ENCODE assay signal across 8 mouse cellular contexts in genomic region chrX:73673968-73674661, GRCm38 (mm10). TPM values are rescaled to one million over a fixed set of nuclear protein-coding genes. Genes with fewer than 3 reads are reported as not detected.
DNase-seq lines count a peak whose midpoint lies in the region; ATAC-seq lines count a peak whose summit lies in the region.

No protein-coding gene starts in this region.

- H3K27me3 ChIP-seq in forebrain, embryonic 12.5 days = no peaks in the 10 kb centered on the region
- H3K27me3 ChIP-seq in hindbrain, embryonic 14.5 days (ENCODE audit: control insufficient read depth, insufficient read depth, low read length) = no peaks in the 10 kb centered on the region
- peaks cover 25% of the 10 kb centered on the region for H3K27me3 ChIP-seq in limb, embryonic 12.5 days
- no peaks in the 10 kb centered on the region for H3K27me3 ChIP-seq in neural tube, embryonic 12.5 days (replicated peaks)

- peak; percentile 59 for ATAC-seq in forebrain, embryonic 12.5 days (ENCODE audit: low FRiP score)
- peak; percentile 38 for ATAC-seq in hindbrain, embryonic 14.5 days (ENCODE audit: low FRiP score)
- no peak for ATAC-seq in limb, embryonic 12.5 days (ENCODE audit: insufficient number of reproducible peaks, insufficient read depth, low FRiP score, low TSS enrichment, low read depth)
- ATAC-seq in neural tube, embryonic 12.5 days (ENCODE audit: low FRiP score, low read depth) = peak; percentile 39

- H3K36me3 ChIP-seq in forebrain, embryonic 12.5 days (replicated peaks) = peaks cover 16% of the 10 kb centered on the region
- peaks cover 14% of the 10 kb centered on the region; the same call in 1 of the 2 replicates for H3K36me3 ChIP-seq in hindbrain, embryonic 14.5 days (replicated peaks; ENCODE audit: control insufficient read depth, insufficient read depth)
- H3K36me3 ChIP-seq in limb, embryonic 12.5 days = peaks cover 27% of the 10 kb centered on the region; the same call in 1 of the 2 replicates
- no peaks in the 10 kb centered on the region; the same call in none of the 2 replicates for H3K36me3 ChIP-seq in neural tube, embryonic 12.5 days

- 0 out of 2 replicates have a peak overlapping the region, but pooled peaks have one; percentile 46 for H3K27ac ChIP-seq in forebrain, embryonic 12.5 days
- H3K27ac ChIP-seq in hindbrain, embryonic 14.5 days = peak overlapping the region; percentile 43; the same call in 1 of the 2 replicates
- no peak overlapping the region for H3K27ac ChIP-seq in limb, embryonic 12.5 days
- H3K27ac ChIP-seq in neural tube, embryonic 12.5 days = no peak overlapping the region

- H3K9ac ChIP-seq in forebrain, embryonic 12.5 days = peak overlapping the region; percentile 79
- H3K9ac ChIP-seq in hindbrain, embryonic 14.5 days = peak overlapping the region; percentile 75
- peak overlapping the region; percentile 82 for H3K9ac ChIP-seq in limb, embryonic 12.5 days (replicated peaks)
- H3K9ac ChIP-seq in neural tube, embryonic 12.5 days = peak overlapping the region; percentile 80

- no peaks in the 10 kb centered on the region for H3K9me3 ChIP-seq in forebrain, embryonic 12.5 days
- H3K9me3 ChIP-seq in hindbrain, embryonic 14.5 days (ENCODE audit: control insufficient read depth, low read length) = no peaks in the 10 kb centered on the region
- no peaks in the 10 kb centered on the region for H3K9me3 ChIP-seq in limb, embryonic 12.5 days
- H3K9me3 ChIP-seq in neural tube, embryonic 12.5 days = no peaks in the 10 kb centered on the region

- WGBS in forebrain, embryonic 12.5 days = 20% methylated on average over 20 of the region's 20 CpGs
- 31% methylated on average over 18 of the region's 20 CpGs for WGBS in hindbrain, embryonic 14.5 days
- 14% methylated on average over 20 of the region's 20 CpGs for WGBS in limb, embryonic 12.5 days
- WGBS in neural tube, embryonic 12.5 days = 29% methylated on average over 20 of the region's 20 CpGs

- peak overlapping the region; percentile 63 for H3K4me2 ChIP-seq in forebrain, embryonic 12.5 days
- peak overlapping the region; percentile 71 for H3K4me2 ChIP-seq in hindbrain, embryonic 14.5 days (replicated peaks)
- peak overlapping the region; percentile 70 for H3K4me2 ChIP-seq in limb, embryonic 12.5 days
- H3K4me2 ChIP-seq in neural tube, embryonic 12.5 days (replicated peaks) = peak overlapping the region; percentile 67

- peaks cover 17% of the 10 kb centered on the region for H3K4me1 ChIP-seq in forebrain, embryonic 12.5 days
- H3K4me1 ChIP-seq in hindbrain, embryonic 14.5 days (replicated peaks; ENCODE audit: control insufficient read depth, insufficient read depth, low read length) = peaks cover 14% of the 10 kb centered on the region
- peaks cover 7% of the 10 kb centered on the region; the same call in 1 of the 2 replicates for H3K4me1 ChIP-seq in limb, embryonic 12.5 days (replicated peaks)
- H3K4me1 ChIP-seq in neural tube, embryonic 12.5 days = peaks cover 20% of the 10 kb centered on the region

- peak; percentile 62 for DNase-seq in cerebellum, adult 11-12 months
- no peak for DNase-seq in cerebellum, postnatal 4 days (ENCODE audit: low spot score in 2 of 2)
- peak; percentile 65 for DNase-seq in NIH3T3 (ENCODE audit: low read depth)
- DNase-seq in hindbrain, embryonic 14.5 days (ENCODE audit: low spot score) = no peak
- no peak for DNase-seq in frontal cortex, postnatal 36 days (ENCODE audit: low spot score in 2 of 2)

- H3K4me3 ChIP-seq in forebrain, embryonic 12.5 days (replicated peaks) = peak overlapping the region; percentile 63
- peak overlapping the region; percentile 62 for H3K4me3 ChIP-seq in hindbrain, embryonic 14.5 days (replicated peaks; ENCODE audit: low read length)
- H3K4me3 ChIP-seq in limb, embryonic 12.5 days (replicated peaks) = peak overlapping the region; percentile 62
- H3K4me3 ChIP-seq in neural tube, embryonic 12.5 days = peak overlapping the region; percentile 57

RNA-seq across cellular contexts. Expression of gene Slc6a8, which starts 1.2 kb away (rescaled TPM):
- 7.5 and 8.0 TPM in 2 replicates for polyA plus RNA-seq in forebrain, embryonic 12.5 days (2016; fragmentation: Nextera tagmentation; extraction: Ambion mirVana)
- polyA plus RNA-seq in hindbrain, embryonic 14.5 days (2014; fragmentation: Nextera tagmentation; extraction: Ambion mirVana) = 7.9 and 8.2 TPM in 2 replicates
- polyA plus RNA-seq in limb, embryonic 12.5 days (2016; fragmentation: Nextera tagmentation; extraction: Ambion mirVana) = 7.3 and 7.6 TPM in 2 replicates
- 6.7 and 7.9 TPM in 2 replicates for polyA plus RNA-seq in neural tube, embryonic 12.5 days (2016; fragmentation: Nextera tagmentation; extraction: Ambion mirVana)

RNA-seq across cellular contexts. Expression of gene Pnck, which starts 14.2 kb away (rescaled TPM):
- 31.2 and 32.1 TPM in 2 replicates for polyA plus RNA-seq in forebrain, embryonic 12.5 days (2016; fragmentation: Nextera tagmentation; extraction: Ambion mirVana)
- 154 and 160 TPM in 2 replicates for polyA plus RNA-seq in hindbrain, embryonic 14.5 days (2014; fragmentation: Nextera tagmentation; extraction: Ambion mirVana)
- polyA plus RNA-seq in limb, embryonic 12.5 days (2016; fragmentation: Nextera tagmentation; extraction: Ambion mirVana) = 18.0 and 19.3 TPM in 2 replicates
- polyA plus RNA-seq in neural tube, embryonic 12.5 days (2016; fragmentation: Nextera tagmentation; extraction: Ambion mirVana) = 35.2 and 37.8 TPM in 2 replicates

RNA-seq across cellular contexts. Expression of gene Dusp9, which starts 34.9 kb away (rescaled TPM):
- polyA plus RNA-seq in forebrain, embryonic 12.5 days (2016; fragmentation: Nextera tagmentation; extraction: Ambion mirVana) = 3.7 and 5.4 TPM in 2 replicates
- 0.25 and 0.39 TPM in 2 replicates for polyA plus RNA-seq in hindbrain, embryonic 14.5 days (2014; fragmentation: Nextera tagmentation; extraction: Ambion mirVana)
- 45.7 and 51.6 TPM in 2 replicates for polyA plus RNA-seq in limb, embryonic 12.5 days (2016; fragmentation: Nextera tagmentation; extraction: Ambion mirVana)
- polyA plus RNA-seq in neural tube, embryonic 12.5 days (2016; fragmentation: Nextera tagmentation; extraction: Ambion mirVana) = 5.2 and 6.4 TPM in 2 replicates

RNA-seq across cellular contexts. Expression of gene Bcap31, which starts 41.9 kb away (rescaled TPM):
- 105 and 117 TPM in 2 replicates for polyA plus RNA-seq in forebrain, embryonic 12.5 days (2016; fragmentation: Nextera tagmentation; extraction: Ambion mirVana)
- 135 and 141 TPM in 2 replicates for polyA plus RNA-seq in hindbrain, embryonic 14.5 days (2014; fragmentation: Nextera tagmentation; extraction: Ambion mirVana)
- polyA plus RNA-seq in limb, embryonic 12.5 days (2016; fragmentation: Nextera tagmentation; extraction: Ambion mirVana) = 154 and 167 TPM in 2 replicates
- polyA plus RNA-seq in neural tube, embryonic 12.5 days (2016; fragmentation: Nextera tagmentation; extraction: Ambion mirVana) = 124 and 129 TPM in 2 replicates

RNA-seq across cellular contexts. Expression of gene Abcd1, which starts 42.3 kb away (rescaled TPM):
- polyA plus RNA-seq in forebrain, embryonic 12.5 days (2016; fragmentation: Nextera tagmentation; extraction: Ambion mirVana) = 9.2 and 10.4 TPM in 2 replicates
- 8.3 and 10.2 TPM in 2 replicates for polyA plus RNA-seq in hindbrain, embryonic 14.5 days (2014; fragmentation: Nextera tagmentation; extraction: Ambion mirVana)
- polyA plus RNA-seq in limb, embryonic 12.5 days (2016; fragmentation: Nextera tagmentation; extraction: Ambion mirVana) = 12.5 and 13.2 TPM in 2 replicates
- 11.5 and 12.0 TPM in 2 replicates for polyA plus RNA-seq in neural tube, embryonic 12.5 days (2016; fragmentation: Nextera tagmentation; extraction: Ambion mirVana)

Comparison
In these comparisons a context has a peak if more than half of its experiments do, and no peak if none do; other contexts are left out.
1. DNase-seq: peak in cerebellum, adult 11-12 months (single experiment) and NIH3T3 (single experiment); none in cerebellum, postnatal 4 days (0 of 2), hindbrain, embryonic 14.5 days (single experiment) and frontal cortex, postnatal 36 days (0 of 2).
2. H3K27ac ChIP-seq: peak in forebrain, embryonic 12.5 days (single experiment) and hindbrain, embryonic 14.5 days (single experiment); none in limb, embryonic 12.5 days (single experiment) and neural tube, embryonic 12.5 days (single experiment).
3. Peak in every context shown above with its lines, with median percentiles within 50 percentile points of each other: H3K4me2 ChIP-seq, H3K4me3 ChIP-seq and H3K9ac ChIP-seq.